Mouse (Mus musculus) C2C12 (cell line): ENCODE measurements around the gene Fnip2. TPM values are rescaled to one million over a fixed set of nuclear protein-coding genes. Genes with fewer than 3 reads are reported as not detected.

ENCODE experiments used
- H3K27me3 ChIP-seq: one replicate; pipeline ENCODE4 v1.6.1; 2011; ENCODE audit not compliant: control insufficient read depth, insufficient read depth, insufficient read length
- H3K36me3 ChIP-seq: one replicate; pipeline ENCODE4 v1.6.1; 2011; ENCODE audit not compliant: control insufficient read depth, insufficient read depth
- H3K4me3 ChIP-seq: one replicate; pipeline ENCODE4 v1.5.1; 2011; ENCODE audit warnings: mild to moderate bottlenecking, control low read depth; ENCODE audit not compliant: poor library complexity, insufficient read depth, severe bottlenecking
- H3K79me2 ChIP-seq: one replicate; pipeline ENCODE4 v1.6.1; 2011; ENCODE audit not compliant: control insufficient read depth, insufficient read depth
- H3K79me3 ChIP-seq: one replicate; pipeline ENCODE4 v1.6.1; 2011; ENCODE audit warnings: low read depth, control low read depth
- H3ac ChIP-seq: one replicate; pipeline ENCODE3; 2011; ENCODE audit warnings: low read depth; ENCODE audit not compliant: control insufficient read depth, insufficient read length
- CEBPB ChIP-seq: IDR thresholded peaks from one replicate; pipeline ENCODE4 v1.6.1; 2011; ENCODE audit warnings: low read depth, mild to moderate bottlenecking, control low read depth, moderate library complexity
- CTCF ChIP-seq: IDR thresholded peaks from one replicate; pipeline ENCODE4 v1.5.1; 2011; ENCODE audit not compliant: control insufficient read depth, insufficient read depth, insufficient read length
- FOSL1 ChIP-seq: IDR thresholded peaks from one replicate; pipeline ENCODE4 v1.8.0; 2011; ENCODE audit warnings: mild to moderate bottlenecking, low read length; ENCODE audit not compliant: poor library complexity, insufficient read depth, severe bottlenecking
- MAX ChIP-seq: IDR thresholded peaks from one replicate; pipeline ENCODE4 v1.6.1; 2011; ENCODE audit warnings: mild to moderate bottlenecking, control low read depth
- MYOD1 ChIP-seq: IDR thresholded peaks from one replicate; pipeline ENCODE4 v1.6.1; 2011; ENCODE audit warnings: low read depth; ENCODE audit not compliant: control insufficient read depth, insufficient read length
- MYOG ChIP-seq: IDR thresholded peaks from one replicate; pipeline ENCODE4 v1.6.1; 2011; ENCODE audit not compliant: control insufficient read depth, insufficient read length; ENCODE audit errors: extremely low read depth
- USF1 ChIP-seq: IDR thresholded peaks from one replicate; pipeline ENCODE4 v1.6.1; 2011; ENCODE audit warnings: low read depth, mild to moderate bottlenecking, control low read depth, moderate library complexity
- polyA plus RNA-seq: library from polyadenylated mRNA; unstranded; fragments of >200 nt; fragmentation: generic; extraction: Trizol; gene quantifications from one replicate; pipeline ENCODE4 v1.2.1, GENCODE M21; 2012; ENCODE audit warnings: missing spikeins

Fnip2 gene
- polyA plus RNA-seq, 1 experiment: 4.0 TPM

DNA sequence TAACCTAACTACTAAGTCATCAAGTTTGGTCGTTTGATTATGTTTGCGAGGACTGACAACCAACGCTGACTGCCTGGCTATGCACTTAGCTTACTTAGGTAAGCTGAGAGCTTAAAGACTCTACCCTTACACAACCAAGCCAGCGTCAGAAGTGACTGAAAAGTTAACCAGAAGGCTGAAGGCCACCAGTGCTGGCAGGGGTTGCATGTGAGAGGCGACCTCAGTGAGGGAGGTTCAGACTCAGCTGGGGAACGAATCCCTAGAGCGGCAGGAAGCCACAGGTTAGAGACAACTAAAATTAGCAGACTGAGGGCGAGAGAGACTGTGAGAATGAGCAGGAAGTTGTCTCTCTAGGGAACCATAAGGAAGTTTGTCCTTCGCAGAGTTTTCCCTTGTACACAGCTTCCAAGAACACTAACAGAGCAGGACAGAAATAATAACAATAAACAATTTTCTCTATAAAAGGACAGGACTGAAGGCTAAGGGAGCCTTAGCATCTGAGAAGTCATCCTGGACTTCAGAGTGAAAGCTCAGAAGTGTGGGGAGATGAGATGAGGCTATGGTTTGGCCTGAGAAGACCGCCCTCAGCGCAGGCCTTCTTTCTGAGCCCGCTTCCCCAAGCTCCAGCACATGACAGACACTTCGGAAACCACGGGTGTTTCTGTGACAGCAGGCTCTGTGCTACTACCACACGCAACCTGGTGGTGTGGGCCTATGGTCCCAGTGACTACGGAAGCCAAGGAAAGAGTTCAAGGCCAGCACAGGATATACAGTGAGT, 83.1 kb downstream of the Fnip2 start:
- Histone ChIP-seq H3K36me3 (peaks cover 32% of the 10 kb centered on the region), H3K79me2 (no peaks in the 10 kb centered on the region), H3K79me3 (no peaks in the 10 kb centered on the region), H3K4me3 (no peak overlapping the region), H3K27me3 (no peaks in the 10 kb centered on the region), H3ac (no peak overlapping the region)
- TF ChIP-seq MYOD1 (no peak), USF1 (no peak), CTCF (no peak), MYOG (no peak), FOSL1 (no peak), CEBPB (no peak), MAX (no peak)

DNA sequence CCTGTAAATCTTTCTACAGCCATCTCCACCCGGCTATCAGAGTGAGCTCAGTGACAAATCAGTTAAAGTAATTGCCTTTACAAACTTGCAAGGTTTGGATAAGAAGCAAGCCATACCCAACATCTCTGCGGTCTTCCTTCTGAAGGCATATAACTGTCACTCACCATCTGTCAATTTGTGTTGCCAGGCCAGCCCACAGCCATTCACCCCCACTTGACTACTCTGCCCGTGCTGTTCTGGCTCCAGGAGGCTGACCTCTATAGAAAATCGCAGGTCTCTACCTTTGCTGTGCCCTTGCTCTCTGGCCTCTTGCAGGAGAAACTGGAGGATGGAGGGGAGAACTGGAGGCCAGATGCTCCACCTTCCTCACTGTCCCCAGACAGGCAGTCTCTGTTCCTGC, 88.7 kb downstream of the Fnip2 start:
- Histone ChIP-seq H3ac (no peak overlapping the region), H3K4me3 (no peak overlapping the region), H3K79me3 (no peaks in the 10 kb centered on the region), H3K36me3 (peaks cover 38% of the 10 kb centered on the region), H3K27me3 (no peaks in the 10 kb centered on the region), H3K79me2 (no peaks in the 10 kb centered on the region)
- TF ChIP-seq USF1: no peak

DNA sequence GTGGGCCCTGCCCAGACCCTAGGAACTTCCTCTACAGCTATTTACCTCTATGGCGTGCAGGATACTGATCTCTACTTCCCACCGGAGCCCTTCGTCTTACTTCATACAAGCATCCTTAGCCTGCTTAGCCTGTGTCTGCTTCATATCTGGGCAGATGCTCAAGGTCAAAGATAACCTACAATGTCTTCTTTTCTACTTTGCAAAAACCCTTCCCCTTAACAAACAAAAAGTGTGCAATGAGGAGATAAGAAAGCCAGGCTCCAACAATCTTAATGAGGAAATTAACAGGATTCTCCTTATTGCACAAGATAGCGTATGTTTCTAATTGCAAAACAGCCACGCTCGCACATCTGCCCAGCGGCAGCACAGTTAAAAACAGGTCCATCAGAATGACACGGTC, 89.2 kb downstream of the Fnip2 start:
- Histone ChIP-seq H3ac (no peak overlapping the region), H3K36me3 (peaks cover 38% of the 10 kb centered on the region), H3K79me2 (no peaks in the 10 kb centered on the region), H3K4me3 (no peak overlapping the region), H3K27me3 (no peaks in the 10 kb centered on the region), H3K79me3 (no peaks in the 10 kb centered on the region)
- TF ChIP-seq FOSL1: no peak
- TF ChIP-seq MAX: no peak
- TF ChIP-seq CTCF: no peak
- TF ChIP-seq CEBPB: no peak
- no peak for TF ChIP-seq MYOD1

DNA sequence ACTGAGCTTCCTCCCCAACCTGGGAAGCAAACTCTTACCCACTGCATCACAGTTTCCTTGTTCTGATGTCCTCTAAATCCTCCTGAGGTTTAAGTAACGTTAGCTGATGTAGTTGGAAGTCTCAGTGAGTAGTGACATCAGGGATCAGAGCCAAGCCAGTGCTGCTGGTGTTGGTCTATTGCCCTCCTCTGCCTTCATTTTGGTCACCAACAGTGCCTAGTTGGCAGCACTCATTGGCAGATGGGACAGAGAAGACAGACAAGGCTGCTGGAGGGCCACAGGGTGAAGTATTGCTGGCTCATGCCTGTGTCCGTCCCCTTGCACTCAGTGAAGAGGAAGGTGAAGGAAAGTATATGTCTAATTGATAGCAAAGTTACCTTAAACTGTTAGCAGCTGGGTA, 91.6 kb downstream of the Fnip2 start:
- no peak overlapping the region for H3K4me3 ChIP-seq
- H3ac ChIP-seq: no peak overlapping the region
- no peaks in the 10 kb centered on the region for H3K27me3 ChIP-seq
- no peaks in the 10 kb centered on the region for H3K79me2 ChIP-seq
- no peaks in the 10 kb centered on the region for H3K79me3 ChIP-seq
- H3K36me3 ChIP-seq: peaks cover 36% of the 10 kb centered on the region
- TF ChIP-seq CTCF (no peak), USF1 (no peak), FOSL1 (no peak), MYOD1 (no peak), MAX (no peak), MYOG (no peak), CEBPB (no peak)

DNA sequence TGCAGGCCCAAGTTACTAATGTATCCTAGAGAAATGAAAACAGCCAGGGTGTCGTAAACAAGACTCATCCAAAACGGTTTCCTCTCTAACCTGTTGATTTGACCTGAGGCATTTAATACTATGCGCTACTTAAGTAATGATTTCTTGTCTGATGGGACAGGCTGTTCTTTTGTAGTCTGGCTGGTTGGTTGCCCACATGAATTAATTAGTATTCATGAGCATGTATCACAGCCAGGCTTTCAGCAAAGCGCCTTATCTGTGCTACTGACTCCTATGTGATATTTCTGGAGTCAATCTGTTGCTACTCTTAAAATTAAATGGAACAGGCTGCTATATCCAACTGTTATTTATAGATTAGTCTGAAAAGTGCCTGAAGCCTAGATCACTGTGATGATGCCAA, 92.7 kb downstream of the Fnip2 start:
- no peaks in the 10 kb centered on the region for H3K27me3 ChIP-seq
- H3K4me3 ChIP-seq: no peak overlapping the region
- H3K79me3 ChIP-seq: no peaks in the 10 kb centered on the region
- H3K36me3 ChIP-seq: peaks cover 33% of the 10 kb centered on the region
- H3K79me2 ChIP-seq: no peaks in the 10 kb centered on the region
- H3ac ChIP-seq: no peak overlapping the region
- TF ChIP-seq MYOD1 (no peak), CEBPB (no peak), MAX (no peak), CTCF (no peak), MYOG (no peak), USF1 (no peak), FOSL1 (no peak)

DNA sequence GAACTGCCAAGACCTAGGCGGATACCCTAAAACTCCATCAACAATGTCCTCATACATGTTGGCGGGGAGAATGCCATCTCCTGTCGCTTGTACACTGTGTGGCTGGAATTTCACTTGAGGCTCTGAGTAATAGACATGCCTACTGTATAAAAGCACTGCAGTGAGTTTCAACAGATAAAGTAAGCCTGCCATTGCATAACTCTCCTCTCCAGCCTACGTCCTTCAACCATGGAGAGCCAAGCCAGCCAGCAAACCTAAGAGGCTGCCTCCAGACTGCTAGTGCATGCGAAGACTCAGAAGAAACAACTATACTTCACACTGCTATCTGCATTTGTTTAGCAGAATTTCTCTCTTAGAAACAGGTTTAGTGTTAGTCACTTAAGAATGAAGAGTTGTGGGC, 95.2 kb downstream of the Fnip2 start:
- no peak overlapping the region for H3ac ChIP-seq
- no peaks in the 10 kb centered on the region for H3K79me3 ChIP-seq
- no peak overlapping the region for H3K4me3 ChIP-seq
- no peaks in the 10 kb centered on the region for H3K27me3 ChIP-seq
- H3K79me2 ChIP-seq: no peaks in the 10 kb centered on the region
- H3K36me3 ChIP-seq: peaks cover 26% of the 10 kb centered on the region
- no peak for TF ChIP-seq CTCF
- no peak for TF ChIP-seq MYOG
- TF ChIP-seq FOSL1: no peak
- TF ChIP-seq USF1: no peak
- TF ChIP-seq CEBPB: no peak
- no peak for TF ChIP-seq MAX
- no peak for TF ChIP-seq MYOD1
